Mouse (Mus musculus) thymus, adult 2 months (tissue): Measurements from ENCODE around the gene Unc5c.

Source experiments
- CTCF ChIP-seq: fragments of 200-500 bp; IDR thresholded peaks from 2 replicates; pipeline ENCODE4 v1.5.1; 2012; ENCODE audit warnings: mild to moderate bottlenecking, control low read depth, low read length, moderate library complexity, borderline replicate concordance; ENCODE audit not compliant: control insufficient read depth, poor library complexity, insufficient read depth; ENCODE audit errors: extremely low read depth
- POLR2A ChIP-seq: fragments of 200-500 bp; IDR thresholded peaks from 2 replicates; pipeline ENCODE4 v1.6.1; 2012; ENCODE audit warnings: mild to moderate bottlenecking, low read length, control low read depth, moderate library complexity; ENCODE audit not compliant: control insufficient read depth, poor library complexity, insufficient read depth; ENCODE audit errors: extremely low read depth

- TF ChIP-seq POLR2A (no peak), CTCF (no peak)
Measured at GRCm38 (mm10) chr3:141509772-141510171, 44.8 kb downstream of the Unc5c start.
